Mouse (Mus musculus) kidney, adult 2 months (tissue): ENCODE results near the gene 2210017I01Rik.

Experiments used
- CTCF ChIP-seq: fragments of 200-500 bp; conservative IDR thresholded peaks from 2 replicates; pipeline ENCODE4 v1.5.1; 2011; ENCODE audit warnings: low read depth, mild to moderate bottlenecking, control low read depth, low read length, moderate library complexity, mixed read lengths; ENCODE audit not compliant: insufficient read depth, insufficient read length
- POLR2A ChIP-seq: fragments of 200-500 bp; IDR thresholded peaks from one replicate; pipeline ENCODE4 v1.6.1; 2011; ENCODE audit warnings: low read depth, low read length, control low read depth

GRCm38 (mm10) chr3:92573449-92574041 is 33.7 kb downstream of the 2210017I01Rik start, which contains the start of gene Ivl:
- TF ChIP-seq CTCF: no peak
- no peak for TF ChIP-seq POLR2A
